Mouse (Mus musculus): ENCODE measurements around the gene Col13a1.

Gene Col13a1

GRCm38 (mm10) chr10:61827950-61828936 is 150.7 kb downstream of the Col13a1 start:
- no peak for DNase-seq (ENCODE audit: low spot score in 2 of 2)

- no peak for DNase-seq (ENCODE audit: low spot score in 2 of 2)
Measured at GRCm38 (mm10) chr10:61826753-61827435, 152.0 kb downstream of the Col13a1 start.

- no peak for DNase-seq (ENCODE audit: low spot score in 2 of 2)
Measured at GRCm38 (mm10) chr10:61825979-61826752, 152.7 kb downstream of the Col13a1 start.

- DNase-seq (ENCODE audit: low spot score in 2 of 2) = no peak
Measured at GRCm38 (mm10) chr10:61825536-61825935, 153.4 kb downstream of the Col13a1 start.

- DNase-seq (ENCODE audit: low spot score in 2 of 2) = no peak
Measured at GRCm38 (mm10) chr10:61823731-61824115, 155.2 kb downstream of the Col13a1 start.

GRCm38 (mm10) chr10:61822968-61823730 is 155.8 kb downstream of the Col13a1 start:
- DNase-seq (ENCODE audit: low spot score in 2 of 2) = no peak

GRCm38 (mm10) chr10:61820050-61820449 is 158.9 kb downstream of the Col13a1 start:
- no peak for DNase-seq (ENCODE audit: low spot score in 2 of 2)

GRCm38 (mm10) chr10:61811987-61812386 is 166.9 kb downstream of the Col13a1 start:
- no peak for DNase-seq (ENCODE audit: low spot score in 2 of 2)

- DNase-seq (ENCODE audit: low spot score in 2 of 2) = no peak
Measured at GRCm38 (mm10) chr10:61798133-61798576, 180.8 kb downstream of the Col13a1 start.

GRCm38 (mm10) chr10:61795458-61795857 is 183.4 kb downstream of the Col13a1 start:
- no peak for DNase-seq (ENCODE audit: low spot score in 2 of 2)

GRCm38 (mm10) chr10:61794971-61795370 is 183.9 kb downstream of the Col13a1 start:
- DNase-seq (ENCODE audit: low spot score in 2 of 2) = no peak

GRCm38 (mm10) chr10:61793015-61793414 is 185.9 kb downstream of the Col13a1 start:
- DNase-seq (ENCODE audit: low spot score in 2 of 2) = no peak

GRCm38 (mm10) chr10:61788499-61788898 is 190.4 kb downstream of the Col13a1 start:
- DNase-seq (ENCODE audit: low spot score in 2 of 2) = no peak
